Mouse (Mus musculus) forebrain, embryonic 10.5 days (tissue): ENCODE measurements around the gene Pbx3. TPM values are rescaled to one million over a fixed set of nuclear protein-coding genes. Genes with fewer than 3 reads are reported as not detected.

Experiments
- DNase-seq: peaks from one replicate; pipeline ENCODE4 v3.0.0-alpha.2; 2017; ENCODE audit warnings: low spot score; ENCODE audit errors: extremely low spot score
- H3K27ac ChIP-seq: fragments of 300-500 bp; sonication (generic); 2 replicates; pipeline ENCODE4 v1.5.1; 2016; ENCODE audit warnings: mild to moderate bottlenecking
- H3K27me3 ChIP-seq: fragments of 300-500 bp; sonication (generic); 2 replicates; pipeline ENCODE4 v1.6.1; 2016; ENCODE audit warnings: mild to moderate bottlenecking; ENCODE audit not compliant: poor library complexity, severe bottlenecking
- H3K36me3 ChIP-seq: fragments of 300-500 bp; sonication (generic); replicated peaks from 2 replicates; pipeline ENCODE4 v1.6.1; 2016; ENCODE audit warnings: mild to moderate bottlenecking, moderate library complexity
- H3K4me1 ChIP-seq: fragments of 300-500 bp; sonication (generic); 2 replicates; pipeline ENCODE4 v1.6.1; 2016
- H3K4me3 ChIP-seq: fragments of 300-500 bp; sonication (generic); 2 replicates; pipeline ENCODE4 v1.5.1; 2016; ENCODE audit warnings: mild to moderate bottlenecking, moderate library complexity
- H3K9me3 ChIP-seq: fragments of 300-500 bp; sonication (generic); 2 replicates; pipeline ENCODE4 v1.6.1; 2016; ENCODE audit warnings: mild to moderate bottlenecking, moderate library complexity
- WGBS: fragments of 180-500 bp; shearing (Covaris S2); methylation state at CpG from one replicate; pipeline ENCODE4 v1.1.7; 2016; 5-methylcytosine and 5-hydroxymethylcytosine counted together
- polyA plus RNA-seq: library from polyadenylated mRNA; unstranded; fragments of >200 nt; fragmentation: Nextera tagmentation; extraction: Ambion mirVana; gene quantifications from 2 replicates; pipeline ENCODE4 v1.2.1, GENCODE M21; 2016

The Pbx3 gene
- polyA plus RNA-seq, 1 experiment from 2014 or later: 27.4 TPM

DNA sequence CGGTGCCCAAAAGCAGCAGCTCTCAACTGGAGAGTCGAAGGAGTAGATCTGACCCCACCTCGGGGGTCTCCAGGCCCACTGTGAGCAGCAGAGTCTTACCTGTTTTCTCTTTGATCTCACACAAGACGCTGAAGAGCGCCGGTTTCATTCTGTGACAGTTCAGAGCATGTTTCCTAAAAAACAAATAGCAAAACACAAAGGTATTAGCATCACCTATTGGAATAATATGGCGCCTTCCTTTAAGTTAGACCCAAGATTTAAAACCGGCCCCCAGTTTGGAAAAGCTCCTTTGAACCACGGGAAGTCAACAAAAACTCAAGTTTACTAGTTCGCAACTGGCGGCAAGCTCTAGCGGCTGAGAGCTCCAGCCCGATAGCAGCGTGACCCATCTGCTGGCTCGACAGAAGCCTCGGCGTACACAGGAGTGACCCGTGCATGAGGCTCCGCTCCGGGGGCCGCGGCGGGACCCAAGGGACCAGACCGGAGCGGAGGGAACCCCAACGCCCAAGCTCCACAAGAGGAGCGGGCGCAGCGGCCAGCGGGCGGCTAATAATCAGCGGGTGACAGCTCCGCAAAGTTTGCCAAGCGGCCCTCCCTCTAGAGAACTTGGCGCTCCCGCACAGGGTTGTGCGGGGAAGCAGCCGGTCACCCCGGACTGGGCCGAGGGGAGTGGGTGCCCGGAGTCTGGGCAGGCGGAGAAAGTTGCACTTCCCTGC lies 2.1 kb downstream of the Pbx3 start:
- WGBS: under 1% methylated on average over 42 of the region's 42 CpGs
- H3K27ac ChIP-seq: peak overlapping the region; percentile 99
- peaks cover 59% of the 10 kb centered on the region for H3K27me3 ChIP-seq
- peaks cover 49% of the 10 kb centered on the region for H3K4me1 ChIP-seq
- no peaks in the 10 kb centered on the region for H3K36me3 ChIP-seq
- no peaks in the 10 kb centered on the region for H3K9me3 ChIP-seq
- peak overlapping the region; percentile 91 for H3K4me3 ChIP-seq
- peak; percentile 51 for DNase-seq

DNA sequence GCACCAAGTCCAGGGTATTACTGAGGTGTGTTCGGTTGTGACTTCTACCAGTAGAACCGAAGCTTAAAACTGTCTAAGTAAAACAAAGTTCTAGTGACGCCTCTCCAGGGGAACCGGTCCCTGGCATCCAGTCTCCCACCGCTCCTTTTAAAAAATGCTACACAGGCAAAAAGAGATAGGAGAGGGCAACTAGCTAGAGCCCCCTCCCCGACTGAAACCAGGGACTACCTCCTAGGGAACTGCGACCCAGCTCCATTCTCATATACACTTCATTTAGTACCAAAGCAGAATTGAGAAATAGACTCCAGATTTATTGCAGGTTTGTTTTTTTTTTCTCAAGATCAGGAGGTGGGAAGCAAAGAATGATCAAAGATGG lies 2.6 kb downstream of the Pbx3 start:
- H3K27ac ChIP-seq: peak overlapping the region; percentile 99
- WGBS: 5% methylated on average over 7 of the region's 7 CpGs

DNA sequence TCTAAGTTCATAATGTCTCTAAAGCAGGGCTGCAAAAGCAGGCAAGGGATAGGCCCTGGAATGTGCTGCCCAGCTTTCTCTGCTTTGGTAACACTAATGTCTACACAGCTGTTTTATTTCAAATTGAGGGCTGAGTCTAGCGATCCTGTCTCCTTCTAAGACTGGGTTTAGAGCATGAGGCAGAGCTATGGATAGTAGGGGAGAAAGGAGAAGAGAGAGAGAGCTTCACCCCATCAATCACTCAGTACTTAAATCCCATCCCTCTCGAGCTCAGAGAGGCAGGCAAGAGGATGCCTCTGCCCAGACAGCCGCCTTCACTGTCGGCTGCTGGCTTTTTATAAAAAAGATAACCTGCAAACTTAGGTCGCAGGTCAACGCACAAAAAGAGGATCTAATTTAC lies 4.5 kb downstream of the Pbx3 start:
- 20% methylated on average over 6 of the region's 6 CpGs for WGBS
- Histone ChIP-seq H3K4me3 (peak overlapping the region; percentile 34), H3K36me3 (0 out of 2 replicates have a peak, but pooled peaks cover 3% of the 10 kb centered on the region), H3K9me3 (no peaks in the 10 kb centered on the region), H3K27me3 (peaks cover 57% of the 10 kb centered on the region), H3K27ac (no peak overlapping the region), H3K4me1 (peaks cover 51% of the 10 kb centered on the region)
- no peak for DNase-seq

More for the DNA sequence above, 2.6 kb downstream of the Pbx3 start:
- Histone ChIP-seq H3K27me3 (peaks cover 62% of the 10 kb centered on the region), H3K9me3 (no peaks in the 10 kb centered on the region), H3K36me3 (no peaks in the 10 kb centered on the region), H3K4me3 (peak overlapping the region; percentile 91), H3K4me1 (peaks cover 49% of the 10 kb centered on the region)
- no peak for DNase-seq

- Histone ChIP-seq H3K4me1 (peaks cover 47% of the 10 kb centered on the region), H3K27ac (no peak overlapping the region), H3K9me3 (no peaks in the 10 kb centered on the region), H3K27me3 (peaks cover 69% of the 10 kb centered on the region), H3K36me3 (0 out of 2 replicates have a peak, but pooled peaks cover 3% of the 10 kb centered on the region), H3K4me3 (no peak overlapping the region)
- no peak for DNase-seq
- WGBS: 76% methylated on average over 2 of the region's 2 CpGs
These were observed 5.9 kb downstream of the Pbx3 start for GRCm38 (mm10) chr2:34367024-34367423.

- Histone ChIP-seq H3K4me1 (peaks cover 45% of the 10 kb centered on the region), H3K27ac (no peak overlapping the region), H3K4me3 (no peak overlapping the region), H3K36me3 (0 out of 2 replicates have a peak, but pooled peaks cover 3% of the 10 kb centered on the region), H3K27me3 (peaks cover 77% of the 10 kb centered on the region), H3K9me3 (no peaks in the 10 kb centered on the region)
- no peak for DNase-seq
- 3% methylated on average over 1 of the region's 1 CpGs for WGBS
These were observed 9.3 kb downstream of the Pbx3 start for GRCm38 (mm10) chr2:34363678-34364077.

DNA sequence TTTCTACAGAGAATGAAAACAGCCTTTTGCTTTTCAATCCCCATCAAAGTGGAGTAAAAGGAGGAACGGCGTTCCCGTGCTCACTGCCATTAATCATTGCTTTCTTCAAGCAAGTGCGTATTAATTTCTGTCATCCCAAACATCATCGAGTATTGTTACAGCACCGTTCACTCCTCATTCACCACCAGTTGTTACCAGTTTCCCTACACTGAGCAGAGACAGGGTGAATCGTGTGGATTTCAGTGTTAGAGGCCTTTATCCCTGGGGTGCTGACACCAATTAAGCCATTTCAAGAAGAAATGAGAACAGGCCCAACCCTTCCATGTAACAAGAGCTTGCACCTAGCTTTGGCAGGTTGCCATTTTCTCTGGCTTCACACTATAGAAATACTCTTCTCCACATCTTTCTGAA lies 17.1 kb downstream of the Pbx3 start:
- Histone ChIP-seq H3K27me3 (peaks cover 11% of the 10 kb centered on the region), H3K9me3 (no peaks in the 10 kb centered on the region), H3K4me1 (peaks cover 43% of the 10 kb centered on the region), H3K27ac (no peak overlapping the region), H3K36me3 (peaks cover 6% of the 10 kb centered on the region), H3K4me3 (no peak overlapping the region)
- 70% methylated on average over 7 of the region's 7 CpGs for WGBS
- DNase-seq: no peak

DNA sequence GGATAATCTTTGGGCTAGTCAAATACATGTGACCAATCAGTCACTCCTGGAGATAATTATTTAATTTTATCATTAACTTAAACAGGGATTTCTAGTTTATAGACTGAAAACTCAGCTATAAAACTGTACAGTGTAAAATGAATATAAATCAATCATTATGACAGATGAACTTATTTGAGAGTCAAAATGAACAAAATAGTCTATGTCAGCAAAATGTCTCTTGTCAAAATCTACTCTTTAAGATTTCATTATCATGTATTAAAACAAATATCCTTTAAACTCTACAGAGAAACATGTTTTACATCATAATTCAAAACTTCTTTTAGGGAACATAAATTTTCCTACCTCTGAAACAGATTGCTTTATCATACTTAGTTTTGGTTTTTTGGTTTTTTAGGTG lies 20.9 kb downstream of the Pbx3 start:
- Histone ChIP-seq H3K4me3 (no peak overlapping the region), H3K36me3 (peaks cover 6% of the 10 kb centered on the region)

DNA sequence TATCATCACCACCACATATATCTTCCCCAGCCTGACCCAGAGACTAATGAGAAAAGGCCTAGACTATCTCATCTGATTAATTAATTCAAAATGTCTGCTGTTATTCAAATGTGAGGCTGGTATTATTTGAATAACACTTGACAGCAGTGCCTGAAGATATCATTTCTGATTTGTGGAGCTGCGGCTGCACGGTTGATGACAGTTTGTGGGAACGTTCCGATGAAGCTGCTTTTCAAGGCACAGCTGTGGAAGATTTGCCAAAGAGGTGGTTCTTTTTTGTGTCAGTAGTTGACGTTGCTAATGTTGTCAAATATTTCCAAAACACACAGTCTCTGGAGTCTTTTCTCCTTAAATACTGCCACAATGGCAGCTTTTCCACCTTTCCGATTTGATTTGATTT lies 25.8 kb downstream of the Pbx3 start:
- peaks cover 5% of the 10 kb centered on the region for H3K36me3 ChIP-seq
- H3K9me3 ChIP-seq: no peaks in the 10 kb centered on the region
- peaks cover 21% of the 10 kb centered on the region for H3K4me1 ChIP-seq
- 79% methylated on average over 6 of the region's 6 CpGs for WGBS
- H3K27ac ChIP-seq: no peak overlapping the region
- DNase-seq: no peak
- H3K4me3 ChIP-seq: no peak overlapping the region
- no peaks in the 10 kb centered on the region for H3K27me3 ChIP-seq

More for the DNA sequence above, 20.9 kb downstream of the Pbx3 start:
- Histone ChIP-seq H3K27ac (no peak overlapping the region), H3K27me3 (no peaks in the 10 kb centered on the region), H3K4me1 (peaks cover 34% of the 10 kb centered on the region), H3K9me3 (no peaks in the 10 kb centered on the region)
- no peak for DNase-seq

DNA sequence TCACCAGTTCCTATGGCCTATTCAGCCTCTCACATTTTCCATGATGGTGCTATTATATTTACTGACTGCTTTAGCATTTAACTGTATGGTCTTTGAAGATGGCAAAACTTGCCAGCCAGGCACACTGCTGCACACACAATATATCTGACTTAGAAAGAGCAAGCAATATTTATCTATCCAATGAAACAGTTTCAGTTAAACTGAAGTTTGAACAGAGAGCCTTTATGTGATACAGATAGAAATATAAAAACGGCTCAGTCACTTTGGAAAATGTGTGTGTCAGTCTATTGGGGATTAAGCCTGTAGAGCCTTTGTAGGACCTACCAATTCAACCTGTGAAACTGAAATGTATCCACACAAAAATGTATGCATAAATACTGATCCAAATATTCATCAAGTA lies 74.3 kb downstream of the Pbx3 start:
- no peaks in the 10 kb centered on the region for H3K27me3 ChIP-seq
- peaks cover 7% of the 10 kb centered on the region for H3K36me3 ChIP-seq
- no peak overlapping the region for H3K4me3 ChIP-seq
- DNase-seq: no peak
- H3K9me3 ChIP-seq: no peaks in the 10 kb centered on the region
- H3K4me1 ChIP-seq: 0 out of 2 replicates have a peak, but pooled peaks cover 1% of the 10 kb centered on the region
- WGBS: 88% methylated on average over 1 of the region's 1 CpGs
- no peak overlapping the region for H3K27ac ChIP-seq

DNA sequence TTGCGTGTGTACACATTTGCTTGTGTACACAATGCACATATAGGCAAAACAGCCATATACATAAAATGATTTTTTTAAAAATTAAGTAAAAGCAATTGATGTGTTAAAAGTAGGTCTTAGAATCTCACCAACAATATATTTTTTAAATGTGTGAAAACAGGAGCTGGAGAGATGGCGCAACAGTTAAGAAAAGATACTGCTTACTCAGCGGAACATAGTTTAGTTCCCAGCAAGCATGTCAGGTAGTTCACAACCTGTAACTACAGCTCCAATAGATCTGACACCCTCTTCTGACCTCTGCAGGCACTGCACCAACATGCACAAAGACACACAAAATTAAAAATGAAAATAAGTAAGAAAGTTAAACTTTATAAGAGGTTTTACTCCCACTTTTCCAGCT lies 74.7 kb downstream of the Pbx3 start:
- H3K27me3 ChIP-seq: no peaks in the 10 kb centered on the region
- 97% methylated on average over 3 of the region's 3 CpGs for WGBS
- no peaks in the 10 kb centered on the region for H3K4me1 ChIP-seq
- peaks cover 7% of the 10 kb centered on the region for H3K36me3 ChIP-seq
- no peak for DNase-seq
- H3K27ac ChIP-seq: no peak overlapping the region
- no peaks in the 10 kb centered on the region for H3K9me3 ChIP-seq
- H3K4me3 ChIP-seq: no peak overlapping the region

DNA sequence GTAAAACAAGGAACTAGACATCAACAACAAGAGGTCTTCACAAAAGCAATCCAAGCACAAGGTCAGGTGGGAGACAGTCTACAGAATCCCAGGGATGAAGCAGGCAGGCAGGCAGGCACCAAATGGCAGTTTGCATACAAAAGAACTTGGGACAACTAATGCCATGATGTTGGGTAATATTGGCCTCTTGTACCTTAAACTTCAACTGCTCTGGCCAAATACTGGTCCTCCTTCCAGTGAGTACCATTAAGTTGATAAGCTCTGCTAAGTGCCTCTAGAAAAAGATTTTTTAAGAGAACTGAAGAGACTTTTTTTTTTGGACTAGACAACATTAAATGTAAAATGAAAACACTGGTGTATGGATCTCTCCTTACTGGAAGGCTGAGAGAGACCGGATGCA lies 83.2 kb downstream of the Pbx3 start:
- no peak overlapping the region for H3K27ac ChIP-seq
- H3K36me3 ChIP-seq: no peaks in the 10 kb centered on the region
- H3K4me3 ChIP-seq: no peak overlapping the region
- no peaks in the 10 kb centered on the region for H3K27me3 ChIP-seq
- DNase-seq: no peak
- H3K9me3 ChIP-seq: no peaks in the 10 kb centered on the region
- 89% methylated on average over 1 of the region's 1 CpGs for WGBS
- peaks cover 45% of the 10 kb centered on the region for H3K4me1 ChIP-seq

- Histone ChIP-seq H3K27me3 (no peaks in the 10 kb centered on the region), H3K36me3 (no peaks in the 10 kb centered on the region), H3K27ac (no peak overlapping the region), H3K9me3 (no peaks in the 10 kb centered on the region), H3K4me1 (peaks cover 79% of the 10 kb centered on the region), H3K4me3 (no peak overlapping the region)
- WGBS: 92% methylated on average over 2 of the region's 2 CpGs
- DNase-seq: no peak
These were observed 88.7 kb downstream of the Pbx3 start for GRCm38 (mm10) chr2:34284239-34284638.

- DNase-seq: no peak
- no peak overlapping the region for H3K4me3 ChIP-seq
- WGBS: 53% methylated on average over 3 of the region's 3 CpGs
- H3K27ac ChIP-seq: no peak overlapping the region
- peaks cover 57% of the 10 kb centered on the region for H3K4me1 ChIP-seq
- H3K36me3 ChIP-seq: no peaks in the 10 kb centered on the region
- no peaks in the 10 kb centered on the region for H3K9me3 ChIP-seq
- H3K27me3 ChIP-seq: no peaks in the 10 kb centered on the region
These were observed 91.9 kb downstream of the Pbx3 start for GRCm38 (mm10) chr2:34280996-34281395.
